Mouse (Mus musculus) 416B (cell line): Measurements from ENCODE around the gene Man1c1.
A peak's percentile ranks its signal among the peaks of the same experiment; 100 is the strongest.

Source experiments
- DNase-seq: peaks from one replicate; pipeline ENCODE4 v3.0.0; 2011; ENCODE audit warnings: low read depth

Man1c1 gene

DNA sequence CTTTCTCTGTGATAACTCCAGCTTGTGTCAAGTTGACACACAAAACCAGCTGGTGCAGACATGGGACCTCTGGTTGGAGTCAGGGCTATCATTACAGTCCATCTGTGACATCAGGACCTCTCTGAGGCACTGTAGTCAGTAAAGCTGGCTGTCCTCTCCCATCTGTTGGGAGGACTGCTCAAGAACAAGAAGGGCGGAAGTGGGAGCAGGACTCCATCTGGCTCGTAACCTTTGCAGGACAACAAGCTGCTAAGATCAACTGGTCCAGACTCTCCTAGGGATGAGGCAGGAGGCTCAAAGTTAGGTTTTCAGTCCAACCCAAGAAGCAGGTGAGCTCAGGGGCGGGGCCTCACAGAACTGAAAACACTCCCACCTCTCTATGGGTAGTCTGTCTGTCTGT, 29.1 kb downstream of the Man1c1 start:
- DNase-seq: no peak

DNA sequence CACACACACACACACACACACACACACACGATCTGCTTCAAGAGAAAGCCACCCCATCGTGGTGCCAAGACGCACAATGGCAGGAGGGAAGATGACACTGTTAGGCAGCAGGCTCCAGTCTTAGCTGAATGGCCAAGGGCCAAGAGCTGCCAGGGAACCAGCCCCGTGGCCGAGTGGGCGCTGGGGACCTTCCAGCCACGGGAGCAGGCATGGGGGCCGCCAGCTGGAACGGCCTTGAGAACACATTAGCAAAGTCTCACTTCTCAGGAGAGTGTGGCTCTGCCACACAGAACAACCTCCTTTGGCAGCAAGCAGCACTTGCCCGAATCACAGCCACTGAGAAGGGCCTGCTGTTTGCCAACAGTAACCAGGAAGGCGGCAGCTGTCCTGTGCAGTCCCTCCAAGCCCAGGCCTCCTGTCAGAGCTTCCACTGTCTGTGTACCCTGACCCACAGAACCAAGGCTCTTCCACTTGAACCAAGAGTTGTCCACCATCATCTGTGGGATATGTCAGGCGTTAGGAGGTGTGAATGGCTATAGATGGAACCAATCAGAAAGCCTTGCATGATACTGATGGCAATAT, 30.1 kb downstream of the Man1c1 start:
- no peak for DNase-seq

- no peak for DNase-seq
Observed at GRCm38 (mm10) chr4:134673151-134673550, 30.9 kb downstream of the Man1c1 start.

GRCm38 (mm10) chr4:134672326-134672725, 31.8 kb downstream of the Man1c1 start:
- no peak for DNase-seq

- DNase-seq: peak; percentile 70
Observed at GRCm38 (mm10) chr4:134671660-134672173, 32.4 kb downstream of the Man1c1 start.

GRCm38 (mm10) chr4:134669742-134670354, 34.2 kb downstream of the Man1c1 start:
- peak; percentile 40 for DNase-seq

GRCm38 (mm10) chr4:134668355-134669028, 35.6 kb downstream of the Man1c1 start:
- DNase-seq: no peak

GRCm38 (mm10) chr4:134666391-134666790, 37.7 kb downstream of the Man1c1 start:
- DNase-seq: no peak

DNA sequence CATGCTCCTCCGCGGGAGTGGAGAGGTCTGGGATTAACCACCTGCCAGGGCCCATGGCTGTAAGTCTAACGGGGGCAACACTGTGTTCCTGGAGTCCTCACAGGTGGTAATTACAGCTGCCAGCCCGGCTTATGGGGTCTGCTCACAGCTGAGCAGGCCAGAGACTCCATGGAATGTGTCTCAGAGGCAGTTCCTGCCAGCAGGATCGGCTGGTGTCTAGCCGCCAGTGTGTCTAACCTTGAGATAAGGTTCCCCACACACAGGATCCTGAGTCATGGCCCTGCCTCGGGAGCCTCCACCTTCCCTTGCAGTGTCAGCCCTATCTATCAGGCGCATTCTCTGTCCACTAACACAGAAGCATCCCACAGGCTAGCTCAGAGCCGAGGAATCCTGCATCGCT, 41.0 kb downstream of the Man1c1 start:
- peak; percentile 40 for DNase-seq

GRCm38 (mm10) chr4:134660630-134661183, 43.4 kb downstream of the Man1c1 start:
- DNase-seq: no peak

DNA sequence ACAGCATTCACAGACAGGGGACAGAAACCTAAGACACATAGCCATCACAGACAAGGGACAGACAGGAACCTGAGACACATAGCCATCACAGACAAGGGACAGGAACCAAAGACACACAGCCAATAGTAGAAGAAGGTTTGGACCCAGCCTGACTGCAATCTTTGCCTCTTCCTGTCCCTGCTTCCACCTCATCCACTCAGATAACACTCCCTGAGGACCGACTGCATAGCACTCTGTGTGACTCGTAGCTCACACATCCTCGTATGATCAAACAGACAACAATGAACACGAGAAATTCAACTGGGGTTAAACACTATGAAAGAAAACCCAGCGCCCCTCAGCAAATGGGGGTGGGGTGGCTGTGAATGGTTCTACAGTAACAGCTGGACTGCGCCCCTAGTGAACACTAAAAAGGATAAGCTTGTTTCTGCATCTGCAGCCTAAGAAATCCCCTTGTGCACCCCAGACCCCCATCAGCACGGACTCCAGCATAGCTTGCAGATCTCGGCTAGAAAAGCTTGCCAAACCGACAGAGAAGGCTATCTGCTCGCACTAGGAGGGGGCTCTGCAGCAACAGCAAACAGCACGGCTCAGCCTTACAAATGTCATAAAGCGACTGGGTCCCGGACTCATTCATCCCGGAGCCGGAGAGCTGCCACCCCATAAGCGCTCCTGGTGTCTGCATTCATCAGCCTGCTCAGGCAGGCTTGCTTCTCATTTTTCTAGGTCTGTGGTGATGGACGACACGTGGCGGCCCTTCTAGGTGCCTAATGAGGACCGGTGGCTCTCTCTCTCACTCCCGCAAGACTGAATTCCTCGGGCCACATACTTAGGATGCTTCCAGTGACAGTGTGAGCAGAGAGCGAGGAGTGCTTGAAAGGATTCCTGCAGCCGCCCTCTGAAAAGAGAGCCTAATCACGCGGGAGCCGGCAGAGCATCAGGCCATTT, 44.5 kb downstream of the Man1c1 start:
- no peak for DNase-seq

DNA sequence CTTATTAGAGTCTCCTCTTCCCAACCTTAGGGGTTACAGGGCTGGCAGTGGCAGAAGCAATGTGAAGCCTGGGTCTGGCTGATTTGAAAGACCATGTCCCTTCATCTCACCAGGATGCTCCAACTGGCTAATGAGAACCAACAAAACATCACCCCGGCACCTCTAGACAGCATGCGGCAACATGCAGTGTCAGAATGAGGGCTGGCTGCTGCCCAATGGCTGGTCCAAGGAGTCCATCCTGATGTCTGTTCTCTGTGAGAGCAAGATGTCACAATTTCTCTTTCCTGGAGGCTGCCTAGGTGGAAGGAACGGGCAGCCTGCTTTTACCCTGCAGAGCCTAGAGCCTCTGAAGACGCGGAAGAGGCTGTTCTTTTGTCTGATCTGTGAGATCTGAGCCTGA, 46.6 kb downstream of the Man1c1 start:
- DNase-seq: no peak

DNA sequence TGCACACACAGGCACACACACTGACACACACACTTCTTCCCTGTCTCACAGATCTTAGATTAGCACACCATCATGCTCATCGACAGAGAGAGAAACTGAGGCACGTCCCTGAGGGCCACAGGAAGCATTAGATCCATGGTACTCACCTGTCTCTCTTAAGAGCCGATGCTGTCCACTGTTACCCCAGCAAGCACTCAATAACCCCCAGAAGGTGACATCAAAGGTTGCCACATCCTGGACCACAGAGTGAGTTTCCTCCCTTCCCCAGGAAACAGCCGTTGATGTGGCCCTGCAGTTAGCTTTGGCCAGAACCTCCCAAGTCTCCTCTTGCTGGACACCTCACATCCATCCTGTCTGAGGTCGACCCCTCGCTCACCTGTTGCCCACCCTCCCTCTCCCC, 49.7 kb downstream of the Man1c1 start:
- peak; percentile 84 for DNase-seq

DNA sequence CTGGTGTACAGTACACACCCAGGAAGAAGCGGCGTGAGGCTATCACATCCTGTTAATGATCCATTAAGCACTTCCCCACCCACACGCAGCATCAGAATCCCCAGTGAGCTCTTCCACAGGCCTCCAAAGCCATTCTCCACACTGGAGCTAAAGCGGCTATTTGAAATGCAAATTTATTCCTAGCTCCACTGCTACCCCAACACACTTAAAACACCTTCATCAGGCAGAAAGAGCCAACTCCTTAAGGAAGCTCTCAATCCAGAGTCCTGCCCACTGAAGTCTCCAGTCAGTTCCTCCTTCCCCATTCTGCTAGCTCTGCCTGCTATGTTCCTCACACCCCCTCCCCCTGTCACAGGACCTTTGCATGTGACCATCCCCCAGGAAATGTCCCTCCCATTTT, 51.4 kb downstream of the Man1c1 start:
- DNase-seq: no peak

DNA sequence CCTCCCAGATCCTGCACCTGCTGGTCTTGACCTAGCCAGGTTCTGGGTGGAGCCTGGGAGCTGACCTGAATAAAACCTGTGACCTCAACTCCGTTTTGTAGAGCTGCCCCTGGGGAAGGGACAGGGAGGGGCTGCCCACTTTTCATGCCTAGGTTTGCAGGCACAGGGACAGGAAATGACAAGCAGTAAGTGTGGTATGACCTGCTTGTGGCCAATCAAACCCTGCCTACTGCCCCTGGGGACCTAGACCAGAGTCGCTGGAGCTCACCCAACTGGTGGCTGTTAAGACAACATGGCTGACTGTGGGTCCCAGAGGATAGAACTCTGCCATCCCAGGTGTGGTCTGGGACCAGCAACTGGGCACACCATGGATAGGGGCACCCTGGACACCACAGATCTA, 51.9 kb downstream of the Man1c1 start:
- peak; percentile 77 for DNase-seq

DNA sequence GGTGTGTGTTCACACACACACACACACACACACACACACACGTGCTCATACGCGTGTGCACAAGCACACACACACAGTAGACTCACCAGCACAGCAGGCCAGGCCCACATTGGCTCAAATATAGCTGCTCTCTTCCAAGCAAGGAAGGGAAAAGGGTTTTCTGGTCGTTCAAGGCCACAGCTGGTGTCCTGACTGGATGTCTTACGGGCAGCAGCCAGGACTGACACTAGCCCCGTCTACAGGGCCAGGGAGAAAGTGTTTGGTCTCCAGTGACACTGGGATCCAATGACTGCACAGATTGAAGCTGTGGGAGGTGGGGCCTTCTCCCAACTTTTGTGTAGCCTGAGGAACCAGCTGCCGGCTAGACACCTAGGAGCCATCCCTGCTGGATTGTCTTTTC, 52.7 kb downstream of the Man1c1 start:
- DNase-seq: peak; percentile 37

DNA sequence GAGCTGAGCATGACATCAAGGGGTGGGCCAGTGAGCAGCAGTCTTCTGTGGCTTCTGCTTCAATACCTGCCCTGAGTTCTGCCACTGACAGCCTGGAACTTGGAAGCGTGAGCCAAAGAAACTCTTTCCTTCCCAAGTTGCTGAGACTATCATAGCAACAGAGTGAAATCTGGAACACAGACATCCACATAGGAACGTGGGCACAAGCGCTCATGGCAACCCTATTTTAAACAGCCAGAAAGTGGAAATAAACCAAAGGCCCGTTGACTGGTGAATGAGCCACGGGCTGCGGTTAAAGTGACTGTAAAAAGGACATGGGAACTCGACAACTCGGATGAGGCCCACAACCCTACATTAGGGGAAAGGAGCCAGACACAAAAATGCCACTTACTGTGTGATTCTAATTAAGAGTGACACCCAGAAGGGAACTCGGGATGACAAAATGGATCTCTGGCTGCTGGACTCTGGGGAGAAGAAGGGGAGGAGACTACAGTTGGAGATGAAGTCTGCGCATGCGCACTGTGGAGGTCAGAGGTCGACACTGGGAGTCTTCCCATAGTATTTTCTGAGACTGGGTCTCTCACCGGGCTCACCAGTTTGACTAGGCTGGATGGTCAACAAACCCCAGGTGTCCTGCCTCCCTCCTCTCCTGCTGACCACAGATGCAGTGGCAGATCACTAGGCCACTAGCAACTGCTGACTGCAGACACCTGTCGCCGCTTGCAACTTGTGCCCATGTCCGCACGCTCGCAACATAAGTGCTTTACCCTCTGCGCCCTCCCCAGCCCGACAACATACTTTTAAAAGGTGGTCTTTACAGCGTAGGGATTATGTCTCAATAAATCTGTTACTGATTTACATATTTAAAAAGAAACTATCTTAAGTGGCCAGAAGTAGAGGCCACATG, 58.8 kb downstream of the Man1c1 start:
- DNase-seq: no peak

DNA sequence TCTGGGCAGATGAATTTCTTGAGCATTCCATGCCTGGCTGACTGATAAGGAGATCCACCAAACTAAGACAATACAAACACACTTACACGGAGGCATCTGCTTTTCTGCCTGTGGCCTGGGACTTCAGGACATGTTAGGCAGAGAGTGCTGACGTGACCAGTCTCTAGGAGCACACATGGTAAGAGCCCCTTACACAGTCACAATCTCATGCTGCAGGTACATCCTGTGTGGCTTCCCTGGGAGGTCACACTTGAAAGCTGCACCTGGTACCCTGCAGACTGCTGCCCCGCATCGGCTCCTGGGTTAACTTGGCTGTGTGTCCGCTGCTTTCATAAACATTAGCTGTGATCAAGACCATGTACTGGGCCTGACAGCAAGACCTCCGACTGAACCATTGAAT, 59.7 kb downstream of the Man1c1 start:
- DNase-seq: no peak

DNA sequence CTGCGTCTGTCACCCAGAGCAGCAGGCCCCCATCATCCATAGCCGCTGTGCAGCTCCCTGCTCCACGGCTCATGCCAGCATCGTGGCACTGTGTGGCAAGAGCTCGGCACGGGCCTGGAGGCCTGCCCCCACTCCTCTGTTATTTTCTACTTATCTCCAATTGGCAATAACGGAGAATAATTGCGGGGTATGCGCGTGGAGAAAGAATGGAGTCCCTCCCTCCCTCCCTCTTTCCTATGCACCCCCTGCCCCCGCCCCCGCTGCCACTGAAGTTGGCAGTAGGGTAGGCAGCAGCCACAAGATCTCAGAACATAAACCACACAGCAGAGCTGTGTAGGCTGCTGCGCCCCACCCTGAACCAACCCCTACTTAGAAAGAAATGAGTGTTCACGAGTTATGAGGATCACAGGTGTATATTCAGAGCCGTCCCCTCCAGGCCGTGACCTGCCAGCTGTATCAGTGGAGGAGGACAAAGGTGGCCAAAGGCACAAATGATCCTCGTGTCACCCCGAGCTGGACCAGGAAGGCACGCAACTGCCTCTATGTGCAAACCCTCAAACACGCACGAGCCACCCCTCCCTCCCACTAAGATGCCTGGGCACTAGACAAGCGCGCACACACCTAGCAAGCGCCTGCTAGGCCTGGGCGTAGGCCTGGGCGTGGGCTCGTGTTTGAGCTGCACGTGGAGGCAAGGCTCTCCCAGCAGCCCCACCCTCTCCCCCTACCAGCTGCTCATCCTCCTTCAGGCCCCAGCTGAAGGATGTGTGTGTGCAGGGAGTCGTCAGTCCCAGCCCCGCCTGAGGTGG, 62.2 kb downstream of the Man1c1 start:
- no peak for DNase-seq

GRCm38 (mm10) chr4:134639325-134639724, 64.8 kb downstream of the Man1c1 start:
- peak; percentile 61 for DNase-seq
